Mouse (Mus musculus): ENCODE results near the gene 1110008P14Rik.

- TF ChIP-seq CTCF (IDR thresholded peaks at IDR 0.05; ENCODE audit: borderline replicate concordance, insufficient read depth, low read depth, low read length), result no peak
- no peak for TF ChIP-seq POLR2A (IDR thresholded peaks at IDR 0.05; ENCODE audit: borderline replicate concordance, insufficient read depth, low read length)
Observed at GRCm38 (mm10) chr2:32413936-32414335, 32.2 kb upstream of the 1110008P14Rik start.

Data from cerebellum, adult 2 months (tissue).